Mouse (Mus musculus) left cerebral cortex, postnatal 10 days (tissue): ENCODE measurements around the gene Siah2. TPM values are rescaled to one million over a fixed set of nuclear protein-coding genes. Genes with fewer than 3 reads are reported as not detected.
A peak's percentile ranks its signal among the peaks of the same experiment; 100 is the strongest.

Experiments
- DNase-seq, 2 experiments: peaks; one replicate each; pipeline ENCODE4 v3.0.0; 2021 to 2022; ENCODE audit warnings: low spot score in 2 of 2, mixed read lengths in 1 of 2; ENCODE audit errors: extremely low spot score in 1 of 2
- intact Hi-C: fragments of 180-260 bp; cut with DNase I; formaldehyde crosslinking; loops from one replicate; pipeline ENCODE4 v1.15.1; 2025
- total RNA-seq, 2 experiments: library from RNA; stranded (reverse); gene quantifications; 2 replicates each; pipeline ENCODE4 v1.2.3; 2021

The Siah2 gene
- total RNA-seq = 10 to 100 TPM; 17.8 to 19.2 TPM

DNA sequence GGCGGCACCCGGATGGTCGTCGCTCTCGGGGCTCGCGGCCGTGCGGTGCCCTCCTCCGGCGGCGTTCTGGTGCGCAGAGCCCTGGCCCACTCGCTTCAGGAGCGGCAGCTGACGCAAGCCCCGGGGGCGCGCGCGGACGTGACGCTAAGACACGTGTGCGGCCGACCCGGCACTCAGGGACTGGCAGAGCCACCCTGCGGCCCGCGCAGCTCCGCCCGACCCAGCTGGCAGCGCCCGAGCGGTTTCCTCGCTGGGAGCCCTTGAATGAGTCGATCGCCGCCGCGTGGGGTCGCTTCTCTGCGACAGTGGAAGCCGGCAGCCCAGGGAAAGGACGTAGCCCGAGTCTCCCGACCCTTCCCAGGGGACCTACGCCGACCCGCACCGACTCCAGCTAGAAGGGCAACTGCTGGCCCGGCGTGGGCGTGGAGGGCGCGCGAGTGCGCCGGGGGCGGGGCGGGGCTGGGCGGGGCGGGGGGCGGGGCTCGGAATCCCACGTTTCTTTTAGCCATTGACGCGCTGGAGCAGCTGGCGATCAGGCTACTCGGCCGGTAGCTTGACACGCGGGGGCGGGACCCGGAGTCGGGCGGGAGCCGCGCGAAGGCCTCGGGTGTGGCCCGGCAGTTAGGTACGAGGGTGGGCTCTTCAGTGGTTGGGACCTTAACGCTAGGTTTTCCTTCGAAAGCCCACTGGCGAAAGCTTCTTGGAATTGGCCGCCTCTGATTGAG, at the start of gene Siah2:
TSS of gene Siah2 (minus strand) at position 404 of the 725 bp plus-strand sequence.
- intact Hi-C loops = loop anchor here (5.0 kb wide), 1 partner anchor 95 kb away; no protein-coding TSS in a partner anchor
- peak; percentile 90 to 96 for DNase-seq

DNA sequence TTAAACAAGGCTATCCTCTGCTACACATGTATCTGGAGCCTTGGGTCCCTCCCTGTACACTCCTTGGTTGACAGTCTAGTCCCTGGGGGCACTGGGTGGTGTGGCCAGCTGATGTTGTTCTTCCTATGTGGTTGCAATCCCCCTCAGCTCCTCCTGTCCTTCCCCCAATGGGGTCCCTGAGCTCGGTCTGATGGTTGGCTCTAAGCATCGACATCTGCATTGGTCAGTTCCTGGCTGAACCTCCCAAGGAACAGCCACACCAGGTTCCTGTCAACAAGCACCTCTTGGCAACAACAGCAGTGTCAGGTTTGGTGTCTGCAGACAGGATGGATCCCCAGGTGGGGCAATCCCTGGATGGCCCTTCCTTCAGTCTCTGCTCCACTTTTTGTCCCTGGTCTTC, 47.3 kb upstream of the Siah2 start:
- intact Hi-C loops = no loop called here
- no peak for DNase-seq

DNA sequence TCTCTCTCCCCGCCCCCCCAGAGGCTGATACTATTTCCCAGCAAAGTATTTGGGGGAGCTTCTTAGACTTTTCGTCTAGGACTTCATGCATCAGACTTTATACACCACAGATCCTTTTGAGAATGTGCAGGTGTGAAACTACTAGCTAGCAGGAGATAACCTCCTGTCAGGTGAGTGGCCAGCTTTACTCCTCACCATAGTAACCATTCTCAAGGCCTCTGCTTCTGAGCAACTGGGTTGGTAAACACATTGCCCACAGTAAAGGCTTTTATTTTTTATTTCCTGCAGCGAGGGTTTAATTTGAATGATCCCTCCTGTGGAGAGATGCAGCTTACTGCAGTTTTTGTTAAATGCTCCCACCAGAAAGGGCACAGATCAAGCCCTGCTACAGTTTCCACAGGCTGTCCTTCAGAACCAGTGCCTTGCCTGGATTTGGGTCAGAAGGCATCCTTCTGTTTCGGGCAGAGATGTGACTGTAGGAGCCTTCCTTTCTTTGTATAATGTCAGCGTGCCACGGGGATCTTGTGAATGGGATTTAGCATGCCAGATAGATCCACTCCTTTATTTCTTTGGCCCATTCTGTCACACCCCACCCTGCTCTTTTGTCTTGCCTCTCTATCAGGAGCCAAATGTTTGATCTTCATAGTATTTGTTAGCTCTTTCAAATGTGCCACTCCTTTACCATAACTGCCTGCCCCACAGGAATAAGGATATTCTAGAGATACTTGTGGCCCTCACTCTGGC, 46.3 kb upstream of the Siah2 start:
- DNase-seq = no peak
- intact Hi-C loops = no loop called here

- DNase-seq = no peak
- intact Hi-C loops = no loop called here
Measured at GRCm38 (mm10) chr3:58731520-58731919, 39.3 kb upstream of the Siah2 start.

DNA sequence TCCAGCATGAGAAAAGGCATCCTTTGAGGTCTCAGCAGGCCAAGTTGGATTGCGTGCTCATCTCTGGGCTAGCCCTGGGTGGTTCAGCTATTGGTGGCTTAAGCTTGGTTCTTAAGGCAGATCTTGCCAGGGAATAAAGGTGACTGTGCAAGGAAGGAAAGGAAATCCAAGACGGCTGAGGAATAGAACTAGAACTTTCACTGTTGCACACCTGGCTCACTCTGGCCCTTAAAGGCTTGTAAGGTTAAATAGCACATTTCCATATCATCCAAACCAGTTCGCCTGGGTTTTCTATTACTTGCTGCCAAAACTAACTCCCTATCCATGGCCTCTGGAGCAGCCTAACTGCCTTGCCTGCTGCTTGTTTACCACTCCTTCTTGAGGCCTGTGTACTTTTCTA, 38.4 kb upstream of the Siah2 start:
- intact Hi-C loops = no loop called here
- DNase-seq = no peak

DNA sequence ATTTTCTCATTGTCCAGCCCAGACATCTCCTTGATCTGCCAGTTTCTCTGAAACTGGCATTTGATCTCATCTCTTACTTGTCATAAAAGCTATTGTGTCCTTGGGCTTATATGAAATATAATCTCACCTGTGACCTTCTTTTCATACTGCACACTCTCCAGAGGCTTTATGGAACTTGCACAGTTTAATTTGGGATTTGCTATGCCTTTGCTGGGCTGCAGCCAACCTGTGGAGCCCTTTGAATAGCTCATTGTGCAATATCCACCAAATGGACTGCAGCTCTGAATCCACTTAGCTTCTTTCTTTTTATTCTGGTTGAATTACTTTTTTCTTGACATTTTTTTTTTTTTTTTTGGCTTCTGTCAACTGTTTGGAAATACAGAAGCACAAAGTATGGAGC, 37.3 kb upstream of the Siah2 start:
- DNase-seq = no peak
- intact Hi-C loops = loop anchor here (5.0 kb wide), 1 partner anchor 53 kb away; no protein-coding TSS in a partner anchor

DNA sequence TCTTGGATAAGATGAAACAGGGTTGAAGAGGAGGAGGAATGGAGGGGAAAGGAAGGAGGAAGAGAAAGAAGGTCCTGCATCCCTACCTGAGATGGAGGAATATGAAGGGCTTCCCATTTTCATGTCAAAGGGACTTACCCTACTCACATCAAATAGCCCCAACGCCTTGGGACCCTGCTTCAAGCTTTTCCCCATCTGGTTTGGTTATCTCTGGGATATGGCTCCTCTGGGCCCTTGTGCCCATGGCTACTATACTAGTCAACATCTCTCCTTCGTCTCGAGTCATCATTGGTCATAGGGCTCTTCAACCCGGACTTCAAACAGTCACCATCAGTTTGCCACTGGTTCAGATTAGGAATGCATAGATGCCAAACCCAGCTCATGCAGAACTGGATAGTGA, 35.4 kb upstream of the Siah2 start:
- intact Hi-C loops = loop anchor here (5.0 kb wide), 1 partner anchor 55 kb away; no protein-coding TSS in a partner anchor
- DNase-seq = no peak

DNA sequence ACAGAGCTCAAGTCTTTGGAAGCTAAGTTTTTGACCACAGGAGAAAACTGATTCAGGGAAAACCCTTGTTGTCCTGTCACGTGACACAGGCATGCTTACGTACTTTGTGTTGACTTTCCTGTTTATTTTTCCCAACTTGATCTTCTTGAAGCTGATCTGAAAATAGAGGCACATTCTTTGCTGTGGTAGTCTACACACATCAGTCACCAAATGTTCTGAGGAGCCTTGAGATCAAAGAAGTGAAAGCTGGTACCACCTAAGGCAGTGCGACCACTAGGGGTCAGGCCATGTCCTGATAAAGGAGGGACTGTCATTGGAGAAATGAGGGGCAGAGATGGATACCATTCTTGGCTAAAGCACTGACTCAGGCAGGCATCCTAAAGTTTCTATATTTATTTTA, 34.8 kb upstream of the Siah2 start:
- intact Hi-C loops = loop anchor here (5.0 kb wide), 1 partner anchor 55 kb away; no protein-coding TSS in a partner anchor
- peak in 1 of 2 experiments; percentile 61 for DNase-seq

GRCm38 (mm10) chr3:58726374-58726773, 34.2 kb upstream of the Siah2 start:
- no peak for DNase-seq
- intact Hi-C loops = loop anchor here (5.0 kb wide), 1 partner anchor 56 kb away; no protein-coding TSS in a partner anchor

- no peak for DNase-seq
- intact Hi-C loops = loop anchor here (5.0 kb wide), 1 partner anchor 57 kb away; no protein-coding TSS in a partner anchor
Measured at GRCm38 (mm10) chr3:58724815-58725214, 32.6 kb upstream of the Siah2 start.

GRCm38 (mm10) chr3:58723656-58724055, 31.5 kb upstream of the Siah2 start:
- intact Hi-C loops = no loop called here
- DNase-seq = no peak

GRCm38 (mm10) chr3:58719461-58720230, 27.4 kb upstream of the Siah2 start:
- intact Hi-C loops = no loop called here
- no peak for DNase-seq

DNA sequence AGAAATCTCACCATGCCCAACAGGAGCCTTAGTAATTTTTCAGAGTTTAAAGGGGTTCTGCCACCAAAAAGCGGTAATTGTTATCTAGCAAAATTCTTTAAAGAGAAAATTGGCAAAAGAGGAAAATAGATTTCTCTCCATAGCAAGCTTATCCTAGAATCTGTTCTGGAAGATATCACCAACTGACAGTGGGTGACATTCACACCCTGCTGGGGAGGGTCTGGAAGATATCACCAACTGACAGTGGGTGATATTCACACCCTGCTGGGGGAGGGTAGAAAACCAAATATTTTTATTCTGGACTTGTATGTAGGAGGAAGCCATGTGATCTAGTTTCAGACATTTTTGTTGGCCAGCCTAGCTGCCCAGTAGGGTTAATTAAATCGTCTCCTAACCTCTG, 24.5 kb upstream of the Siah2 start:
- DNase-seq = no peak

DNA sequence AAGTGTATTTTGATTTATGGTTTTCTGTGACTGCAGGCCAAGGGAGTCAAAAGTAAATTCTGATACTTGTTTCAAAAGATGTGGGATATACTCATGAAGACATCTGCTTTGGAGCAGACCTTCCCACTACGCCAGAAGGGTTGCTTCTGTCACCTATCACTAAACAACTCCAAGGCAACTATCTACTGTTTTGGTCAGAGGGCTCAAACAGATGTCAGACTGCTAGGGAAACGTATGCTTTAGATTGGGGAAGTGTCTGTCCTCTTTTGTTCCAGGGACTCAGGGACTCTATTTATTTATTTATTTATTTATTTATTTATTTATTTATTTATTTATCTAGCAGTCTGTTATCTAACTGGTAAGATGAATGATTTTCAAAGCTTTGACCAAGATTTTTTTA, 22.6 kb upstream of the Siah2 start:
- intact Hi-C loops = no loop called here

More for the DNA sequence above, 24.5 kb upstream of the Siah2 start:
- intact Hi-C loops = no loop called here

DNA sequence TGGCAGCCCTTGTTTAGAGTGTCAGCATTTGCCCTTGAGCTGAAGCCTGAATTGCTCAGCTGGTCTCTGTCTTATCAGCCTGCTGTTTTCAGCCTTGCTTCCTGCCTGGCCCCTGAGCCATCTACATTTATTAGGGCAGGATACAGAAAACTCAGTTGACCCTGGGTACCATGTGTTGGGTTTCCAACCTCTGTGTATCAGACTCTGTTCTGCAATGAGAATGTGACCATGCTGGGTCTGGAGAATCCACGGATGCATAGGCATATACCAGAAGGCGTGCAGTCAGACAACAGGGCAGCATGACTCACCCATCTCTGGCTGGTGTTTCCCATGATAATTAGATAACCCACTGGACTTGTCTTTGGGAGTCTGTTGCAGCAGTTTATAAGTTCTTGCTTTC, 21.8 kb upstream of the Siah2 start:
- intact Hi-C loops = no loop called here
- DNase-seq = no peak

More for the DNA sequence above, 22.6 kb upstream of the Siah2 start:
- DNase-seq = no peak

GRCm38 (mm10) chr3:58713191-58713590, 21.0 kb upstream of the Siah2 start:
- intact Hi-C loops = no loop called here
- no peak for DNase-seq

DNA sequence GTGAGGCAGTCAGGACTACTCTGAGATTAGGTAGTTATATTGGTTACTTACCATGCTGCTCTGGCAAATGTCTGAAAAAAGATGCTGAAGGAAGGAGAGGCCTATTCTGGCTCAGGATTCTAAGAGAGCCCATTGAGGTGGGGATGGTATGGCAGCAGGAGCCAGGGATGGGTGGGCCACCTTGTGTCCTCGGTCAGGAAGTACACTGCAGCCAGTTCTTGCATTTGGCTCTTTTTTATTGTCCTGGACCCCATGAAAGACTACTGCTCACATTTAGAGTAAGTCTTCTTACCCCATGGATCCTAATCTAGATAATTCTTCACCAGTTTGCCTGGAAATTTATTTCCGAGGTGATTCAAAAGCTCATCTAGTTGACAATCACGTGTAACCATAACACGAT, 12.3 kb upstream of the Siah2 start:
- DNase-seq = no peak
- intact Hi-C loops = no loop called here

DNA sequence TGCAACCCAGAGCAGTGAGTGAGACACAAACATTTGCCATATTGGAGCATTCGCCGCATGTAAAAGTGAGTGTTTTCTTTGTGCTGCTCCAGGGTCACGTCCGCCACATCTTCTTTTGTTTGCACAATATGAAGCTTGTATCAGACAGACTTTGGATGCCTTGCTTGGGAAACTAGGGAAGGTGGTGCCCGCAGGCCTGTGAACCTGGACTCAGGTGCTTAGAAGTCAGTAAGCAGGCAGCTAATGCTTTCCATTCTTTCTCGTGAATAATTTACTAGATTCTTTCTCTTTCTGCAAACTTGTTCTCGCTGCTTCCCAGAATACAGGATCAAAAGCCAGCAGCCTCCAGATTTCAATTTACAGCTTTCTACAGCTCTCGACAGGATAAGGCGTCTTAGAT, 11.5 kb upstream of the Siah2 start:
- no peak for DNase-seq

DNA sequence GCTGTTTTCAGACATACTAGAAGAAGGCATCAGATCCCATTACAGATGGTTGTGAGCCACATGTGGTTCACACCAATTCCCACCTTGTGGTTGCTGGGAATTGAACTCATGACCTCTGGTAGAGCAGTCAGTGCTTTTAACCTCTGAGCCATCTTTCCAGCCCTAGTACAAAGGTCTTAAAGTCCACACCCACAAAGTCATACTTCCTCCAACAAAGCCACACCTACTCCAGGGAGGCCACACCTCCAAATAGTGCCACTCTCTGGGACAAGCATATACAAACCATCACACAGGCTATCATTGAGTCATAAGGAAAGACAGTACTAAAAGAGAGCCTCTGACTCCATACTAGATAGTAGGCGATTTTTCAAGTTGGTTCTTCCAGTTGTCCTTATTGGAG, 10.1 kb upstream of the Siah2 start:
- intact Hi-C loops = no loop called here
- no peak for DNase-seq

More for the DNA sequence above, 11.5 kb upstream of the Siah2 start:
- intact Hi-C loops = no loop called here
